Mouse (Mus musculus) large intestine, adult 2 months (tissue): Measurements from ENCODE around the gene Ntsr1. TPM values are rescaled to one million over a fixed set of nuclear protein-coding genes. Genes with fewer than 3 reads are reported as not detected.
A peak's percentile ranks its signal among the peaks of the same experiment; 100 is the strongest.

ENCODE experiments used
- DNase-seq: peaks from one replicate; pipeline ENCODE4 v3.0.0-alpha.2; 2012; ENCODE audit warnings: low read depth, low spot score
- WGBS: fragments of 180-500 bp; shearing (Covaris S2); methylation state at CpG from one replicate; pipeline ENCODE4 v1.1.7; 2018; 5-methylcytosine and 5-hydroxymethylcytosine counted together
- polyA plus RNA-seq: library from polyadenylated mRNA; depleted of rRNA; stranded (reverse); fragments of >200 nt; gene quantifications from 2 replicates; pipeline ENCODE4 v1.2.3, GENCODE M21; 2012

The Ntsr1 gene
- polyA plus RNA-seq, 1 experiment: 0.72 TPM

DNA sequence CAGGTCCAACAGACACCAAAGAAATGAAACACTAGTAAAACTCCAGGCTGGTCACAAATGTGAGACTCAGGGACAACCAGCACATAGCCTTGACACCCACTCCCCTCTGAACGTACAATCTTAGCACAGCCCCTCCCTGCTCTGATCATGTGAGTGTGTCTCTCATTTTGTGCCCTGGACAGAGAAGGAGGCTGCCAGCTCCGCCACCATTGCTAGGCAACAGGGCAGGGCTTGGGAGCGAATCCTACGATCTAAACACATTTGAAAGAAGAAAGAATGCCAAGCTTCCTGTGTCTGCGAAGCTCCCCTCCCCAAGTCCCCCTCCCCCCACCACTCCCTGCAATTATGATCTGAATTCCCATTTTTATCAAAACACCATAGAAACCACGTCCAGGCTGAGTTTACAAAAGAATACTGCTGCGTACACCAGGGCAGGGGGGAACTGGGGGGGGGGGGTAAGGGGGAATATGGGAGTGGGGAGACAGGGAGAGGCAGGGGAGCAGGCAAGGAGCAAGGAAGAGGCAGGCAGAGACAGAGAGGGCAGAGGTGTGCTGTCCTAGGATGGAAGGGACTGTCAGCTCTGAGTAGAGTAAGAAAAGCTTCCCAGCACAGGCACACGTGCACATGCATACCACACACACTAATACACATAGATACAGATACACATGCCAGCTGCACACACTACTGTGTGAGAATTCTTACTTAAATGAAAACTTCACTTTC lies 47.8 kb downstream of the Ntsr1 start:
- no peak for DNase-seq
- WGBS: 14% methylated on average over 8 of the region's 8 CpGs

DNA sequence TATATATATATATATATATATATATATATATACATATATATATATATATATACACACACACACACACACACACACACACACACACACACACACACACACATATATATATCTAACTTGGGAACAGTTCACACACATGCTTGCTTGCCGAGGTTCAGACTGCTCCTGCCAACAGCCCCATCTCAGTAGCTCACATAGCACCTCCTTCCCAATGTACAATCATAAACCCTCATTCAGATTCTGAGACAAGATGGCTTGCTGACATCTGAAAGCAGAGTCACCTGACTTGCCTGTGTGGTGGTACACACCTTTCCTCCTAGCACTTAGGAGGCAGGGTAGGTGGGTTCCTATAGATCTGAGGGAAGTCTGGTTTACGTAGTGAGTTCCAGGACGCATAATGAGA lies 52.6 kb downstream of the Ntsr1 start:
- no peak for DNase-seq
- WGBS: 50% methylated on average over 3 of the region's 3 CpGs

- DNase-seq: no peak
- WGBS: 55% methylated on average over 3 of the region's 3 CpGs
Observed at GRCm38 (mm10) chr2:180555219-180555618, 55.4 kb downstream of the Ntsr1 start.

- no peak for DNase-seq
- 77% methylated on average over 3 of the region's 3 CpGs for WGBS
Observed at GRCm38 (mm10) chr2:180556470-180556869, 56.7 kb downstream of the Ntsr1 start.

DNA sequence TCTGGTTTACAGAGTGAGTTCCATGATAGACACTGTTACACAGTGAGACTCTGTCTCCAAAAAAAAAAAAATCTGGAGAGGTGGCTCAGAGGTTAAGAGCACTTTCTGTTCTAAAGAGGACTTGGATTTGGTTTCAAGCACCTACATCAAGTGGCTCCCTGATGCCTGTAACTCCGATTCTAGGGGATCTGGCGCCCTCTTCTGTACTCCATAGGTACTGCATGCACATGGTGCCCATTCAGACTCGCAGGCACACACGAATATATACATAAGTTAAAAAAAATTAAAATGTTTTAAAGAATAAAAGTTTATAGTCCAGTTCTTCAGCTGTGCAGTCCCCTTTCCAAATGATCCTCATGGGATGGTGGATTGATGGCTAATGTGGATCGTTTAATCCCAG lies 60.5 kb downstream of the Ntsr1 start:
- no peak for DNase-seq
- WGBS: 61% methylated on average over 5 of the region's 5 CpGs

DNA sequence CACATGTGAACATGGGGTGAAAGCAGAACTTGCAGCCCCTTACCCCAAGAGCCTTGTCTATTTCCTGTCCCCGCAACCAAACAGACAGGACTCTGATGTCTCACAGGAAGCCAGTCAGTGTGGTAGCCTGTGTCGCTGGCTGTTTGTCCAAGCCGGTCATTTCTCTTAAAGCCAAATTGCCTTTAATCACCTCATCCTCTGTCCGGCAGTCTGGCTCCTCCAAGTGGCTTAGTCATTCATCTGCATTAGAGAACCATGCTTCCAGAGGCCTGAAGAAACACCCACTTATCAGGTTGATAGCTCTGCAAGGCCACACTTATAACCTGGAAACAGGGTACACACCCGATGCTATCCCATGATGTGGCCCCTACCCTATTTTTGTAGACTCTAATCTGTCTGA lies 62.4 kb downstream of the Ntsr1 start:
- 31% methylated on average over 5 of the region's 5 CpGs for WGBS

DNA sequence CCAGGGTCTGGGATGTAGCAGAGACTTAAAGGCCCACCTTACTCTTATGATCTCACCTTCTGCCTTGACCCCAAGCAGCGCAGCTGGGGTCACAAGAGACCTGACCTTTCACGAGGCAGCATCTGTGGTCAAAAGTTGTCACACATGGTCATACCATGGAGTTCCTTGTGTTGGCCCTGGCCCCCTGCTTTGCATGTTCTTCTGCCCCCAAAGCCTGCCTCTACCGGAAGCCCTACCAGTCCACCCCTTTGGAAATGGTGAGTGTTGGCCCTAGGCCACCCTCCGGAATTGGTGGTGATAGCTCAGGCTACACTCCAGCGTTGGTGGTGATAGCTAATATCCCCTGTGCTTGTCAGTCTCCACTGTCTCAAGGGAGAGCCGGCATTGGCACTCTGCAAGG lies 63.5 kb downstream of the Ntsr1 start:
- 59% methylated on average over 6 of the region's 6 CpGs for WGBS
- no peak for DNase-seq

More for the DNA sequence above, 62.4 kb downstream of the Ntsr1 start:
- DNase-seq: no peak

DNA sequence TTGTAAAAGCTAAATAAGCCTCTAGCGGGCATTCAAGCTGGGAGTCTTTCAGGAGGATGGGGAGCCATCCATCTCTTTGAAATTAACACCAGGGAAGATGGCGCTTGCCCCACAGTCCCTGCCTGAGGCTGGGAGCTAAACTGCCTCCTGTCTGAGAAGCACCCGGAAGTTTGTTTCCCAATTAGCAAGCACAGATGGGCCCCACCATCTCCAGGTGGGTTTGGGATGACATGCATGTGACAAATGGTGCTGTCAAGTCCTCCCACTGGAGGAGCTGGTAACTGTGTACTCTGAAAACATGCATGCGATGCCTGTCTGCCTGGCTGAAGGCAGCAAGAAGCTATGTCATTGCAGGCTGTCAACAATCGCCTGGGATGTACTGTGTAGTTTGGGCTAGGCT lies 64.1 kb downstream of the Ntsr1 start:
- 46% methylated on average over 5 of the region's 5 CpGs for WGBS
- no peak for DNase-seq

- DNase-seq: peak; percentile 50
- 33% methylated on average over 13 of the region's 13 CpGs for WGBS
Observed at GRCm38 (mm10) chr2:180566240-180566913, 66.6 kb downstream of the Ntsr1 start.

- no peak for DNase-seq
- 8% methylated on average over 3 of the region's 3 CpGs for WGBS
Observed at GRCm38 (mm10) chr2:180569028-180569643, 69.4 kb downstream of the Ntsr1 start.

GRCm38 (mm10) chr2:180576482-180576881 lies 76.7 kb downstream of the Ntsr1 start:
- no peak for DNase-seq
- 46% methylated on average over 4 of the region's 4 CpGs for WGBS

GRCm38 (mm10) chr2:180578686-180579085 lies 78.9 kb downstream of the Ntsr1 start:
- peak; percentile 47 for DNase-seq
- under 1% methylated on average over 3 of the region's 3 CpGs for WGBS

GRCm38 (mm10) chr2:180581002-180581401 lies 81.2 kb downstream of the Ntsr1 start, which contains the start of gene Mrgbp:
TSS of gene Mrgbp (plus strand) at chr2:180581304.
- WGBS: 17% methylated on average over 3 of the region's 3 CpGs
- DNase-seq: peak; percentile 73

GRCm38 (mm10) chr2:180582481-180583153 lies 82.8 kb downstream of the Ntsr1 start:
- DNase-seq: peak; percentile 89
- under 1% methylated on average over 57 of the region's 57 CpGs for WGBS

- 9% methylated on average over 7 of the region's 7 CpGs for WGBS
- DNase-seq: no peak
Observed at GRCm38 (mm10) chr2:180583154-180583507, 83.4 kb downstream of the Ntsr1 start.

- DNase-seq: no peak
- 45% methylated on average over 6 of the region's 6 CpGs for WGBS
Observed at GRCm38 (mm10) chr2:180588736-180589122, 89.0 kb downstream of the Ntsr1 start.

DNA sequence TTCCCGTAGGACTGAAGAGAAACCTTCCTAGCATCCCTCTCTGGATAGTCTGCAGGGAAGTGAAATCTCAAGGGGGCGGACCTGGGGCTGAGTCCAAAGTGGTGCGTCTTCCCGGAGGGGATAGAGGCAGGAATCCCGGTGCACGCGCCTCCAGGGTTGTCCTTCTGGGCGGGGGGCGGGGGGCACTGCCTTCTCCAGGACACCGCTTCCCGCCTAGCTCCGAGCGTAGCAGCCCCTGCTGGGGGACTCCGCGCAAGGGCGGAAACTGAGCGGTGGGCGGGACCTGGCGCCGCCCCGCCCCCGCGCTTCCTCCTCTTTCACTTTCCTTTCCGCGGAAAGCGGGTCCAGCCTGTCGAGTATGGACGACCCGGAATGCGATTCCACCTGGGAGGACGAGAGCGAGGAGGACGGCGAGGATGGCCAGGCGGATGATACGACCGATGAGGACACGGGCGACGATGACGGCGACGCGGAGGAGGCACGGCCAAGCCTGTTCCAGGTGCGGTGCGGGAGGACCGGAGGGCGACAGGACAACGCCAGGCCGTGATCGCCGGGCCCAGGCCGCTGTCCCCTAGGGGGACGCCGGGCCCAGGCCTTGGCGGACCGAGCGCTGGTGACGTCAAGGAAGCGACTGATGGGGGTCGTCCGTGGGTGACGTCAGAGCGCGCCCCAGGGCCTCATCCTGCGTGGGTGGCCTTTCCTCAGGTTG lies 89.5 kb downstream of the Ntsr1 start, which contains the start of gene Ogfr:
Ogfr (plus strand) TSS at position 123 of the 709 bp plus-strand sequence.
- WGBS: under 1% methylated on average over 67 of the region's 67 CpGs
- peak; percentile 37 for DNase-seq
